Mouse (Mus musculus): Measurements from ENCODE around the gene Zfp385b. TPM values are rescaled to one million over a fixed set of nuclear protein-coding genes. Genes with fewer than 3 reads are reported as not detected.

Gene Zfp385b
- polyA plus RNA-seq, 1 experiment from 2014 or later = 6.7 TPM

DNA sequence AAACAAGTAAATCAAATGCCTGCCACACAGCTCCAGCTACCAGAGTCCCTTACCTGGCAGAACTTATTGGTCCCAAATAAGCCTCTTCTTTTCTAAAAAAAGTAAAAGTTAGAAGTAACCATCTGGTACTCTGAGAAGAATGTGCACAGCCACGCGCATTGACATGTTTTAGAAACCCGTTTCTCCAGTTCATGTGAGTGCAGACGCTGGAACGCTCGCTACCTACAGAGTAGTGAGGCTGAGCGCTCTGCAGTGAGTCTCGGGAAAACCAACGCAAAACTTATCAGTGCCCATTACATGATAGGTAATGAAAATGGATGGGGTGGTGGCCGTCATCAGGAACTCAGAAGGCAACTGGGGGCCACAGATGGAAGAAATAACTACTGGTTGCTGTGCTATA, 338.2 kb downstream of the Zfp385b start:
- WGBS = 90% methylated on average over 10 of the region's 10 CpGs
- Histone ChIP-seq H3K9ac (no peak overlapping the region), H3K27ac (no peak overlapping the region), H3K9me3 (replicated peaks) (no peaks in the 10 kb centered on the region), H3K27me3 (no peaks in the 10 kb centered on the region), H3K4me2 (no peak overlapping the region), H3K4me1 (0 out of 2 replicates have a peak, but pooled peaks cover 3% of the 10 kb centered on the region), H3K36me3 (no peaks in the 10 kb centered on the region), H3K4me3 (replicated peaks) (no peak overlapping the region)
- ATAC-seq (replicated peaks; ENCODE audit: low FRiP score) = no peak

DNA sequence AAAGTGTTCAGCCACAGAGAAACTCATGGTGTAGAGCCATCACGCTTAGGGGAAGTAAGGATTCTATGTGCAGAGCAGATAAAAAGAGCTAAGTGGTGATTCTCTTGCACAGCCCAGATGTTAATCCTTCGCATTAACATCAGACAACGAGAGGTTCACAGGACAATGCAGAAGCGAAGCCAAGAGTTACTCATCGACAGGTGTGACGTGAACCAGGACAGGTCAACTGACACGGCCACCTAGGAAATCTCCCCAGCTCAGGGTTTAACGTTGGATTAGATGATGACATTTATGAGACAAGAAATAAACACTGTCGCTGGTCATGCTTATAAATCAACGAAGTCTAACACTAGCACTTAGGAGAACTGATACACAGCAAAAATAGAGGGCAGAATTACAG, 341.9 kb downstream of the Zfp385b start:
- 0 out of 2 replicates have a peak, but pooled peaks cover 3% of the 10 kb centered on the region for H3K4me1 ChIP-seq
- H3K27ac ChIP-seq = no peak overlapping the region
- 55% methylated on average over 10 of the region's 10 CpGs for WGBS
- ATAC-seq (replicated peaks; ENCODE audit: low FRiP score) = no peak
- H3K4me2 ChIP-seq = no peak overlapping the region
- no peaks in the 10 kb centered on the region for H3K27me3 ChIP-seq
- H3K4me3 ChIP-seq (replicated peaks) = no peak overlapping the region
- H3K36me3 ChIP-seq = no peaks in the 10 kb centered on the region
- peaks cover 4% of the 10 kb centered on the region for H3K9me3 ChIP-seq (replicated peaks)
- no peak overlapping the region for H3K9ac ChIP-seq

- no peak overlapping the region for H3K27ac ChIP-seq
- no peak overlapping the region for H3K4me2 ChIP-seq
- no peaks in the 10 kb centered on the region for H3K36me3 ChIP-seq
- H3K27me3 ChIP-seq = no peaks in the 10 kb centered on the region
- 0 out of 2 replicates have a peak, but pooled peaks cover 3% of the 10 kb centered on the region for H3K4me1 ChIP-seq
- no peak overlapping the region for H3K4me3 ChIP-seq (replicated peaks)
- no peak for ATAC-seq (replicated peaks; ENCODE audit: low FRiP score)
- peaks cover 4% of the 10 kb centered on the region for H3K9me3 ChIP-seq (replicated peaks)
- WGBS = 56% methylated on average over 8 of the region's 8 CpGs
- no peak overlapping the region for H3K9ac ChIP-seq
Observed at GRCm38 (mm10) chr2:77476444-77476843, 343.0 kb downstream of the Zfp385b start.

GRCm38 (mm10) chr2:77472254-77472837, 347.1 kb downstream of the Zfp385b start:
- H3K27ac ChIP-seq = no peak overlapping the region
- ATAC-seq (replicated peaks; ENCODE audit: low FRiP score) = no peak
- 82% methylated on average over 11 of the region's 11 CpGs for WGBS
- no peak overlapping the region for H3K4me2 ChIP-seq
- peaks cover 4% of the 10 kb centered on the region for H3K9me3 ChIP-seq (replicated peaks)
- no peaks in the 10 kb centered on the region for H3K36me3 ChIP-seq
- H3K4me1 ChIP-seq = 0 out of 2 replicates have a peak, but pooled peaks cover 3% of the 10 kb centered on the region
- H3K4me3 ChIP-seq (replicated peaks) = no peak overlapping the region
- H3K9ac ChIP-seq = no peak overlapping the region
- no peaks in the 10 kb centered on the region for H3K27me3 ChIP-seq

GRCm38 (mm10) chr2:77470716-77471115, 348.7 kb downstream of the Zfp385b start:
- Histone ChIP-seq H3K4me2 (no peak overlapping the region), H3K27me3 (no peaks in the 10 kb centered on the region), H3K4me3 (replicated peaks) (no peak overlapping the region), H3K9me3 (replicated peaks) (peaks cover 4% of the 10 kb centered on the region), H3K9ac (no peak overlapping the region), H3K4me1 (no peaks in the 10 kb centered on the region), H3K27ac (no peak overlapping the region), H3K36me3 (no peaks in the 10 kb centered on the region)
- no peak for ATAC-seq (replicated peaks; ENCODE audit: low FRiP score)
- WGBS = 49% methylated on average over 7 of the region's 7 CpGs

GRCm38 (mm10) chr2:77461413-77461812, 358.0 kb downstream of the Zfp385b start:
- Histone ChIP-seq H3K36me3 (no peaks in the 10 kb centered on the region), H3K4me1 (no peaks in the 10 kb centered on the region), H3K9ac (no peak overlapping the region), H3K9me3 (replicated peaks) (no peaks in the 10 kb centered on the region), H3K27me3 (no peaks in the 10 kb centered on the region), H3K4me3 (replicated peaks) (no peak overlapping the region), H3K4me2 (no peak overlapping the region), H3K27ac (no peak overlapping the region)
- ATAC-seq (replicated peaks; ENCODE audit: low FRiP score) = no peak
- WGBS = 85% methylated on average over 10 of the region's 10 CpGs

- Histone ChIP-seq H3K36me3 (no peaks in the 10 kb centered on the region), H3K4me1 (no peaks in the 10 kb centered on the region)
Observed at GRCm38 (mm10) chr2:77460011-77460410, 359.4 kb downstream of the Zfp385b start.

DNA sequence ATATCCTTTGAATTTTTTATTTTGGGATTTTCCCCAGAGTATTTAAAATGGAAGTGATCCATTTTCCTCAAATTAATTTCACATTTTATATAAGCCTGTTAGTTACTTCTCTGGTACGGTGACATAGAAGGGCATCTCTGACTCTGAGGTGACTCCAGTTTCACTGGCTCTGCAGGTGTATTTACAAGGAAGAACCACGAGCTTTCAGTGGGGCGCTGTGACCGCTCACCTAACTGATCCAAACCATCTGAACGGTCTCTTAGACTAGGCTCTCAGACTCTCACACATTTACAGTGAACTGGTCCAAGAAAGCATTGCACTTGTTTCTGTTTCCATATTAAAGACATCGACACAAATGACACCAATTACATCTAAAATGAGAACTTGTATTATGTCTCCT, 361.0 kb downstream of the Zfp385b start:
- no peak overlapping the region for H3K9ac ChIP-seq
- 86% methylated on average over 6 of the region's 6 CpGs for WGBS
- H3K4me3 ChIP-seq (replicated peaks) = no peak overlapping the region
- H3K4me2 ChIP-seq = no peak overlapping the region
- ATAC-seq (replicated peaks; ENCODE audit: low FRiP score) = no peak
- H3K27me3 ChIP-seq = no peaks in the 10 kb centered on the region
- peaks cover 10% of the 10 kb centered on the region; the same call in 1 of the 2 replicates for H3K4me1 ChIP-seq
- no peak overlapping the region for H3K27ac ChIP-seq
- no peaks in the 10 kb centered on the region for H3K36me3 ChIP-seq
- no peaks in the 10 kb centered on the region for H3K9me3 ChIP-seq (replicated peaks)

More at GRCm38 (mm10) chr2:77460011-77460410, 359.4 kb downstream of the Zfp385b start:
- no peak overlapping the region for H3K4me2 ChIP-seq
- H3K4me3 ChIP-seq (replicated peaks) = no peak overlapping the region
- H3K9me3 ChIP-seq (replicated peaks) = no peaks in the 10 kb centered on the region
- no peaks in the 10 kb centered on the region for H3K27me3 ChIP-seq
- no peak overlapping the region for H3K9ac ChIP-seq
- no peak overlapping the region for H3K27ac ChIP-seq
- 75% methylated on average over 6 of the region's 6 CpGs for WGBS
- no peak for ATAC-seq (replicated peaks; ENCODE audit: low FRiP score)

GRCm38 (mm10) chr2:77457120-77457519, 362.3 kb downstream of the Zfp385b start:
- peaks cover 10% of the 10 kb centered on the region; the same call in 1 of the 2 replicates for H3K4me1 ChIP-seq
- H3K9me3 ChIP-seq (replicated peaks) = no peaks in the 10 kb centered on the region
- no peak overlapping the region for H3K4me3 ChIP-seq (replicated peaks)
- H3K9ac ChIP-seq = no peak overlapping the region
- WGBS = 51% methylated on average over 1 of the region's 1 CpGs
- no peak overlapping the region for H3K4me2 ChIP-seq
- H3K36me3 ChIP-seq = no peaks in the 10 kb centered on the region
- H3K27ac ChIP-seq = peak overlapping the region; percentile 69
- no peaks in the 10 kb centered on the region for H3K27me3 ChIP-seq
- peak; percentile 91 for ATAC-seq (replicated peaks; ENCODE audit: low FRiP score)

DNA sequence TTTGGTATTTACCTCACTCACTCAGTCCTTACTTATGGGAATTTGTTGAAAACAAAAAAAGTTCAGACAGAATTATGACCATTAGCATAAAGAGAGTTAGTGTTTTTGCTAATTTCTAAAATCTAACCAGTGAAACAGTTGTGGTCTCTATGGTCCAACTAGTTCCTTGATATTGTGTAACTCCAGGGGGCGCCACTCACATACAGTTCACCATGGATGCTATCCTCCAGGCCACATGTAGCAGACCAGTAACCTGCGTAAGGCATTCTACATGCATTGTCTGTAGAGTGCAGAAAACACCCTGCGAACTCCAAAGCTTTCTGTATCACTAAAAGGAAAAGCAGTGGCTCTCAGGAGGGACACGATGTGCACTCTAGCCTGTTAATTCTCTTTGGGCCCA, 362.8 kb downstream of the Zfp385b start:
- peak overlapping the region; percentile 69 for H3K27ac ChIP-seq
- no peak overlapping the region for H3K4me3 ChIP-seq (replicated peaks)
- no peak overlapping the region for H3K9ac ChIP-seq
- no peaks in the 10 kb centered on the region for H3K9me3 ChIP-seq (replicated peaks)
- no peaks in the 10 kb centered on the region for H3K27me3 ChIP-seq
- peak; percentile 72 for ATAC-seq (replicated peaks; ENCODE audit: low FRiP score)
- H3K4me2 ChIP-seq = no peak overlapping the region
- H3K36me3 ChIP-seq = no peaks in the 10 kb centered on the region
- 42% methylated on average over 4 of the region's 4 CpGs for WGBS
- H3K4me1 ChIP-seq = peaks cover 10% of the 10 kb centered on the region; the same call in 1 of the 2 replicates

DNA sequence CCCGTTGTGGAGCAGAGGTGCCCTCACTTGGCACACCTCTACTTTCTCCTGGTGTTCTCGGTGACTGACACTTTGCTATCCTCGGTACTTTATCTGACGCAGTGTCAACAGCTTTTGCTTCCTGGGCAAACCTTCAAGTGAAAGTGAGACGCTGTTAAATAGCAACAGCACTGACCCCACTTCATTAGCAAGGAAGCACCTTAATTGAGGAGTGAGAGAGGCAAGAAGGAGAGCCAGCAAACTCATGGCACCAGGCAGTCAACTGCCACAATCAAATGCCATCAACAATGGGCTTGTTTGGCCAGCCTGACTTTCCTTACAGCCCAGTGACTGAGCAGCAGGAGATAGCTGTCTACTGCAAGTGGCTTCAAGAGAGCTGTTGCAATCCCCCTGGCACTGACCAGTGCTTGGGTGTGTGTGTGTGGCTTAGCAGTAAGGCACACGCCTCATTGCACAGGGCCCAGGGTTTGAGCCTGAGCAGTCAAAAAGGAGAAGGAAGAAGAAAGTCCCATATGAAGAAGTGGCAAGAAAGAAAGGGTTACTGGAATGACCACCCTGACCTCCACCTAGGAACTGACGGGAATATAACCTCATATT, 365.0 kb downstream of the Zfp385b start:
- H3K4me3 ChIP-seq (replicated peaks) = no peak overlapping the region
- H3K9me3 ChIP-seq (replicated peaks) = no peaks in the 10 kb centered on the region
- no peaks in the 10 kb centered on the region for H3K27me3 ChIP-seq
- no peak overlapping the region for H3K4me2 ChIP-seq
- H3K36me3 ChIP-seq = no peaks in the 10 kb centered on the region
- peaks cover 10% of the 10 kb centered on the region; the same call in 1 of the 2 replicates for H3K4me1 ChIP-seq
- ATAC-seq (replicated peaks; ENCODE audit: low FRiP score) = no peak
- 53% methylated on average over 7 of the region's 7 CpGs for WGBS
- no peak overlapping the region for H3K9ac ChIP-seq
- H3K27ac ChIP-seq = no peak overlapping the region

DNA sequence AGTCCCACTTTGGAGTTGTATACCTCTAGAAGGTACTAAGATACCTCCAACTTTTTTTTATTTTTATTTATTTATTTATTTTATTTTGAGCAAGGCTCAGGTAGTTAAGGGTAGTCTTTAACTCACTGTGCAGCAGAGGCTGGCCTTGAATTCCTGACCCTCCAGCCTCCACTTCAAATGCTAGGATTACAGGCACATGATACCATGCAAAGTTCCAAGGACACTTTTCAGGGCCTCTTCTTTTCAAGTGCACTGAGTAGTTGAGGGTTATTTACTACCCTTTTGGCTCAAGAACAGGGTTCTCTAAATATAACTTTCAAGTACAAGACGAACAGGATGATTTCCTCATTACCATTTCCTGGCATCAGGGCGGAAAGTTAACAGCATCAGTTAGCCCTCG, 365.7 kb downstream of the Zfp385b start:
- Histone ChIP-seq H3K9me3 (replicated peaks) (no peaks in the 10 kb centered on the region), H3K4me2 (no peak overlapping the region), H3K9ac (no peak overlapping the region), H3K4me1 (peaks cover 10% of the 10 kb centered on the region; the same call in 1 of the 2 replicates), H3K27me3 (no peaks in the 10 kb centered on the region), H3K4me3 (replicated peaks) (no peak overlapping the region), H3K27ac (no peak overlapping the region), H3K36me3 (no peaks in the 10 kb centered on the region)
- no peak for ATAC-seq (replicated peaks; ENCODE audit: low FRiP score)
- WGBS = 22% methylated on average over 3 of the region's 3 CpGs
